Mouse (Mus musculus) lung, adult 2 months (tissue): Measurements from ENCODE around the gene Sys1.

ENCODE experiments used
- CTCF ChIP-seq: fragments of 200-500 bp; IDR thresholded peaks from 2 replicates; pipeline ENCODE4 v1.5.1; 2011; ENCODE audit warnings: mild to moderate bottlenecking, low read length, control low read depth; ENCODE audit not compliant: insufficient read depth
- POLR2A ChIP-seq: fragments of 200-500 bp; IDR thresholded peaks from 2 replicates; pipeline ENCODE4 v1.6.1; 2011; ENCODE audit warnings: low read depth, mild to moderate bottlenecking, control low read depth, low read length, borderline replicate concordance; ENCODE audit errors: extremely low read depth

GRCm38 (mm10) chr2:164419489-164419888, 37.3 kb upstream of the Sys1 start:
- TF ChIP-seq CTCF (no peak), POLR2A (no peak)
